Comparison of ENCODE assay signal across 9 mouse cellular contexts in genomic region chr2:84840748-84841563, GRCm38 (mm10). TPM values are rescaled to one million over a fixed set of nuclear protein-coding genes. Genes with fewer than 3 reads are reported as not detected.
DNase-seq lines count a peak whose midpoint lies in the region; ATAC-seq and TF ChIP-seq lines count a peak whose summit lies in the region.
"Had no signal": no experiment of that assay in that cellular context is flagged by ENCODE, and none has a peak within 500 bp of the region (broad histone marks: within the 10 kb centered on the region; RNA-seq: fewer than 3 reads in every experiment).

No protein-coding gene starts in this region.

- H3K4me2 ChIP-seq in heart, embryonic 13.5 days = peak overlapping the region; percentile 79
- peak overlapping the region; percentile 94 for H3K4me2 ChIP-seq in hindbrain, embryonic 11.5 days (replicated peaks; ENCODE audit: low read depth, low read length)

- no peak for TF ChIP-seq CTCF in bone marrow, adult 2 months (IDR thresholded peaks at IDR 0.05; ENCODE audit: control insufficient read depth, insufficient read depth, low read length)

- peaks cover 66% of the 10 kb centered on the region for H3K4me1 ChIP-seq in heart, embryonic 13.5 days
- no peaks in the 10 kb centered on the region; the same call in 1 of the 2 replicates for H3K4me1 ChIP-seq in bone marrow, adult 2 months (ENCODE audit: control insufficient read depth, insufficient read depth, low read length)
- no peaks in the 10 kb centered on the region; the same call in 1 of the 2 replicates for H3K4me1 ChIP-seq in hindbrain, embryonic 11.5 days (replicated peaks; ENCODE audit: control insufficient read depth, insufficient read depth, low read length)

- H3K9me3 ChIP-seq in heart, embryonic 13.5 days = no peaks in the 10 kb centered on the region
- no peaks in the 10 kb centered on the region for H3K9me3 ChIP-seq in hindbrain, embryonic 11.5 days (ENCODE audit: control insufficient read depth, low read length)

- H3K27ac ChIP-seq in heart, embryonic 13.5 days (replicated peaks) = peak overlapping the region; percentile 94
- H3K27ac ChIP-seq in bone marrow, adult 2 months (ENCODE audit: control insufficient read depth, insufficient read depth, low read depth, low read length, poor library complexity) = peak overlapping the region; percentile 74
- peak overlapping the region; percentile 77 for H3K27ac ChIP-seq in hindbrain, embryonic 11.5 days (ENCODE audit: low read depth, low read length)

- DNase-seq in heart, postnatal 25 days (ENCODE audit: low spot score) = no peak
- DNase-seq in hindbrain, embryonic 11.5 days (ENCODE audit: low spot score) = no peak
- DNase-seq in layer of hippocampus, postnatal 25 days (ENCODE audit: extremely low spot score in 1 of 2, low spot score in 1 of 2) = no peak
- no peak for DNase-seq in layer of hippocampus, adult 18-20 months (ENCODE audit: low spot score in 2 of 2)
- DNase-seq in cerebellum, postnatal 10 days = no peak

- H3K9ac ChIP-seq in heart, embryonic 13.5 days = peak overlapping the region; percentile 89
- H3K9ac ChIP-seq in hindbrain, embryonic 11.5 days (ENCODE audit: low read depth, low read length) = peak overlapping the region; percentile 83

- WGBS in heart, embryonic 13.5 days = 5% methylated on average over 17 of the region's 17 CpGs
- 6% methylated on average over 17 of the region's 17 CpGs for WGBS in bone marrow, adult 2 months
- WGBS in hindbrain, embryonic 11.5 days = 7% methylated on average over 17 of the region's 17 CpGs

- H3K36me3 ChIP-seq in heart, embryonic 13.5 days = peaks cover 11% of the 10 kb centered on the region; the same call in 1 of the 2 replicates
- H3K36me3 ChIP-seq in hindbrain, embryonic 11.5 days (ENCODE audit: control insufficient read depth, insufficient read depth, low read length) = no peaks in the 10 kb centered on the region

- intact Hi-C loops in heart, postnatal 25 days (cut with DNase I) = no loop called here

- H3K4me3 ChIP-seq in heart, embryonic 13.5 days = peak overlapping the region; percentile 74
- peak overlapping the region; percentile 68 for H3K4me3 ChIP-seq in bone marrow, adult 2 months (replicated peaks; ENCODE audit: control insufficient read depth, low read depth, low read length)
- H3K4me3 ChIP-seq in hindbrain, embryonic 11.5 days (ENCODE audit: low read depth, low read length) = peak overlapping the region; percentile 61

- no peak for TF ChIP-seq POLR2A in bone marrow, adult 2 months (IDR thresholded peaks at IDR 0.05; ENCODE audit: borderline replicate concordance, control insufficient read depth, low read depth, low read length)

- ATAC-seq in heart, embryonic 13.5 days (ENCODE audit: extremely low read depth, insufficient number of reproducible peaks, low FRiP score, low TSS enrichment) = no peak
- no peak; the same call in none of the 2 replicates for ATAC-seq in hindbrain, embryonic 11.5 days (ENCODE audit: low FRiP score)
- ATAC-seq in megakaryocyte-erythroid progenitor cell, adult 5-6 weeks (replicated peaks; ENCODE audit: low FRiP score, low TSS enrichment, poor library complexity, severe bottlenecking) = peak; percentile 17; the same call in 1 of the 2 replicates

- peaks cover 21% of the 10 kb centered on the region; the same call in 1 of the 2 replicates for H3K27me3 ChIP-seq in heart, embryonic 13.5 days (replicated peaks)
- peaks cover 15% of the 10 kb centered on the region for H3K27me3 ChIP-seq in hindbrain, embryonic 11.5 days (ENCODE audit: control insufficient read depth, insufficient read depth, low read length)

RNA-seq across cellular contexts. Expression of gene Slc43a1, which starts 2.3 kb away (rescaled TPM):
- polyA plus RNA-seq in heart, embryonic 13.5 days (2015; fragmentation: Nextera tagmentation; extraction: Ambion mirVana) = 16.1 and 17.1 TPM in 2 replicates
- total RNA-seq in heart, postnatal 25 days (2021) = 1 to 10 TPM; 1.5 to 2.2 TPM
- 142 and 195 TPM in 2 replicates for polyA plus RNA-seq in bone marrow, adult 2 months (2011; ENCODE audit: insufficient read depth, insufficient read length, low replicate concordance, missing spikeins)
- 14.5 and 19.6 TPM in 2 replicates for polyA plus RNA-seq in hindbrain, embryonic 11.5 days (2014; fragmentation: Nextera tagmentation; extraction: Ambion mirVana)
- total RNA-seq in megakaryocyte-erythroid progenitor cell, adult 5-6 weeks (2014; fragmentation: Nextera tagmentation) = 96.3 and 117 TPM in 2 replicates
- 40.1 and 70.3 TPM in 2 replicates for total RNA-seq in megakaryocyte-erythroid progenitor cell, adult 5-6 weeks (2017)
- total RNA-seq in layer of hippocampus, postnatal 25 days (2021) = under 1 TPM; 0.30 to 0.35 TPM
- under 1 TPM; 0.15 to 0.27 TPM for total RNA-seq in layer of hippocampus, adult 18-20 months (2021)

RNA-seq across cellular contexts. Expression of gene Timm10, which starts 14.2 kb away (rescaled TPM):
- 72.3 and 89.1 TPM in 2 replicates for polyA plus RNA-seq in heart, embryonic 13.5 days (2015; fragmentation: Nextera tagmentation; extraction: Ambion mirVana)
- total RNA-seq in heart, postnatal 25 days (2021) = 100 to 1,000 TPM in 1 of 2 experiments, 10 to 100 TPM in 1; 99.8 to 103 TPM
- 21.8 and 33.8 TPM in 2 replicates for polyA plus RNA-seq in bone marrow, adult 2 months (2011; ENCODE audit: insufficient read depth, insufficient read length, low replicate concordance, missing spikeins)
- polyA plus RNA-seq in hindbrain, embryonic 11.5 days (2014; fragmentation: Nextera tagmentation; extraction: Ambion mirVana) = 43.1 and 44.2 TPM in 2 replicates
- total RNA-seq in megakaryocyte-erythroid progenitor cell, adult 5-6 weeks (2014; fragmentation: Nextera tagmentation) = 91.6 and 94.6 TPM in 2 replicates
- 48.9 and 88.0 TPM in 2 replicates for total RNA-seq in megakaryocyte-erythroid progenitor cell, adult 5-6 weeks (2017)
- total RNA-seq in layer of hippocampus, postnatal 25 days (2021) = 10 to 100 TPM; 58.0 to 60.3 TPM
- total RNA-seq in layer of hippocampus, adult 18-20 months (2021) = 10 to 100 TPM; 52.0 to 57.7 TPM

RNA-seq across cellular contexts. Expression of gene Smtnl1, which starts 18.5 kb away (rescaled TPM):
- polyA plus RNA-seq in heart, embryonic 13.5 days (2015; fragmentation: Nextera tagmentation; extraction: Ambion mirVana) = 0.24 and 0.27 TPM in 2 replicates
- not detected for total RNA-seq in heart, postnatal 25 days (2021)
- 0.85 TPM in 1 of 2 replicates, not detected in the other for polyA plus RNA-seq in bone marrow, adult 2 months (2011; ENCODE audit: insufficient read depth, insufficient read length, low replicate concordance, missing spikeins)
- not detected in 2 replicates for polyA plus RNA-seq in hindbrain, embryonic 11.5 days (2014; fragmentation: Nextera tagmentation; extraction: Ambion mirVana)
- not detected in 2 replicates for total RNA-seq in megakaryocyte-erythroid progenitor cell, adult 5-6 weeks (2014; fragmentation: Nextera tagmentation)
- not detected in 2 replicates for total RNA-seq in megakaryocyte-erythroid progenitor cell, adult 5-6 weeks (2017)
- total RNA-seq in layer of hippocampus, postnatal 25 days (2021) = not detected
- not detected for total RNA-seq in layer of hippocampus, adult 18-20 months (2021)
- total RNA-seq: neutrophil, adult 5-6 weeks had no signal

RNA-seq across cellular contexts. Expression of gene Ube2l6, which starts 42.3 kb away (rescaled TPM):
- 92.5 and 114 TPM in 2 replicates for polyA plus RNA-seq in heart, embryonic 13.5 days (2015; fragmentation: Nextera tagmentation; extraction: Ambion mirVana)
- 10 to 100 TPM; 30.6 to 70.6 TPM for total RNA-seq in heart, postnatal 25 days (2021)
- polyA plus RNA-seq in bone marrow, adult 2 months (2011; ENCODE audit: insufficient read depth, insufficient read length, low replicate concordance, missing spikeins) = 140 and 409 TPM in 2 replicates
- 39.7 and 42.1 TPM in 2 replicates for polyA plus RNA-seq in hindbrain, embryonic 11.5 days (2014; fragmentation: Nextera tagmentation; extraction: Ambion mirVana)
- 37.2 and 56.9 TPM in 2 replicates for total RNA-seq in megakaryocyte-erythroid progenitor cell, adult 5-6 weeks (2014; fragmentation: Nextera tagmentation)
- total RNA-seq in megakaryocyte-erythroid progenitor cell, adult 5-6 weeks (2017) = 35.3 and 56.3 TPM in 2 replicates
- 1 to 10 TPM; 3.9 to 4.3 TPM for total RNA-seq in layer of hippocampus, postnatal 25 days (2021)
- total RNA-seq in layer of hippocampus, adult 18-20 months (2021) = 1 to 10 TPM; 4.8 to 5.9 TPM

RNA-seq across cellular contexts. Expression of gene Rtn4rl2, which starts 45.6 kb away (rescaled TPM):
- polyA plus RNA-seq in heart, embryonic 13.5 days (2015; fragmentation: Nextera tagmentation; extraction: Ambion mirVana) = 0.72 and 0.99 TPM in 2 replicates
- 1 to 10 TPM; 1.8 to 4.0 TPM for total RNA-seq in heart, postnatal 25 days (2021)
- not detected in 2 replicates for polyA plus RNA-seq in bone marrow, adult 2 months (2011; ENCODE audit: insufficient read depth, insufficient read length, low replicate concordance, missing spikeins)
- 1.9 and 2.8 TPM in 2 replicates for polyA plus RNA-seq in hindbrain, embryonic 11.5 days (2014; fragmentation: Nextera tagmentation; extraction: Ambion mirVana)
- total RNA-seq in megakaryocyte-erythroid progenitor cell, adult 5-6 weeks (2014; fragmentation: Nextera tagmentation) = not detected in 2 replicates
- total RNA-seq in megakaryocyte-erythroid progenitor cell, adult 5-6 weeks (2017) = not detected in 2 replicates
- total RNA-seq in layer of hippocampus, postnatal 25 days (2021) = 10 to 100 TPM; 92.3 to 94.5 TPM
- total RNA-seq in layer of hippocampus, adult 18-20 months (2021) = 100 to 1,000 TPM; 103 to 104 TPM
- total RNA-seq: neutrophil, adult 5-6 weeks had no signal

Comparison
In these comparisons a context has a peak if more than half of its experiments do, and no peak if none do; other contexts are left out.
1. RNA of gene Slc43a1, which starts 2.3 kb away (total RNA-seq): 40.1 to 117 TPM in megakaryocyte-erythroid progenitor cell, adult 5-6 weeks; 1.5 to 2.2 TPM in heart, postnatal 25 days, 0.30 to 0.35 TPM in layer of hippocampus, postnatal 25 days and 0.15 to 0.27 TPM in layer of hippocampus, adult 18-20 months; every median in the first group is over 10 times any median in the second.
2. Peak in every context shown above with its lines, with median percentiles within 50 percentile points of each other: H3K27ac ChIP-seq and H3K4me3 ChIP-seq.